Mouse (Mus musculus) lung, embryonic 16.5 days (tissue): Measurements from ENCODE around the gene Ank2. TPM values are rescaled to one million over a fixed set of nuclear protein-coding genes. Genes with fewer than 3 reads are reported as not detected.

ENCODE experiments used
- ATAC-seq: fragments of 200-750 bp; cut with Nextera tagmentation; 2 replicates; pipeline ENCODE4 v1.8.0; 2017; ENCODE audit warnings: low read depth, mild to moderate bottlenecking, moderate library complexity
- H3K27ac ChIP-seq: fragments of 300-500 bp; sonication (generic); 2 replicates; pipeline ENCODE4 v1.5.1; 2014; ENCODE audit warnings: mild to moderate bottlenecking, control low read depth, low read length
- H3K27me3 ChIP-seq: fragments of 300-500 bp; sonication (generic); 2 replicates; pipeline ENCODE4 v1.6.1; 2014; ENCODE audit warnings: low read depth, low read length, mixed read lengths; ENCODE audit not compliant: control insufficient read depth, insufficient read depth
- H3K36me3 ChIP-seq: fragments of 300-500 bp; sonication (generic); 2 replicates; pipeline ENCODE4 v1.6.1; 2014; ENCODE audit warnings: low read length; ENCODE audit not compliant: control insufficient read depth, insufficient read depth
- H3K4me1 ChIP-seq: fragments of 300-500 bp; sonication (generic); replicated peaks from 2 replicates; pipeline ENCODE4 v1.6.1; 2014; ENCODE audit warnings: low read length, mixed read lengths; ENCODE audit not compliant: control insufficient read depth, insufficient read depth
- H3K4me2 ChIP-seq: fragments of 300-500 bp; sonication (generic); 2 replicates; pipeline ENCODE4 v1.6.1; 2014; ENCODE audit warnings: low read depth, low read length, control low read depth
- H3K4me3 ChIP-seq: fragments of 300-500 bp; sonication (generic); 2 replicates; pipeline ENCODE4 v1.5.1; 2014; ENCODE audit warnings: mild to moderate bottlenecking, low read length, control low read depth
- H3K9ac ChIP-seq: fragments of 300-500 bp; sonication (generic); 2 replicates; pipeline ENCODE4 v1.6.1; 2014; ENCODE audit warnings: low read length, control low read depth
- H3K9me3 ChIP-seq: fragments of 300-500 bp; sonication (generic); 2 replicates; pipeline ENCODE4 v1.6.1; 2016; ENCODE audit warnings: low read length; ENCODE audit not compliant: control insufficient read depth
- WGBS: fragments of 180-500 bp; shearing (Covaris S2); extraction: QIAGEN DNeasy Blood & Tissue Kit; methylation state at CpG from one replicate; pipeline ENCODE4 v1.1.7; 2014; 5-methylcytosine and 5-hydroxymethylcytosine counted together
- polyA plus RNA-seq: library from polyadenylated mRNA; unstranded; fragments of >200 nt; fragmentation: Nextera tagmentation; extraction: Ambion mirVana; gene quantifications from 2 replicates; pipeline ENCODE4 v1.2.1, GENCODE M21; 2015

The Ank2 gene
- polyA plus RNA-seq, 1 experiment from 2014 or later: 10.3 TPM

GRCm38 (mm10) chr3:127113238-127113637, 385.9 kb downstream of the Ank2 start:
- no peak overlapping the region for H3K4me2 ChIP-seq
- no peaks in the 10 kb centered on the region for H3K4me1 ChIP-seq
- H3K9ac ChIP-seq: no peak overlapping the region
- no peak overlapping the region for H3K4me3 ChIP-seq
- H3K36me3 ChIP-seq: no peaks in the 10 kb centered on the region
- no peak overlapping the region for H3K27ac ChIP-seq
- no peaks in the 10 kb centered on the region for H3K27me3 ChIP-seq
- no peak for ATAC-seq
- no peaks in the 10 kb centered on the region for H3K9me3 ChIP-seq
- 73% methylated on average over 7 of the region's 7 CpGs for WGBS

GRCm38 (mm10) chr3:127109413-127109812, 389.7 kb downstream of the Ank2 start:
- WGBS: 49% methylated on average over 3 of the region's 3 CpGs
- ATAC-seq: peak; percentile 54; the same call in 1 of the 2 replicates
- Histone ChIP-seq H3K36me3 (no peaks in the 10 kb centered on the region), H3K27ac (no peak overlapping the region), H3K9ac (no peak overlapping the region), H3K4me1 (no peaks in the 10 kb centered on the region), H3K4me2 (no peak overlapping the region), H3K4me3 (no peak overlapping the region), H3K27me3 (no peaks in the 10 kb centered on the region), H3K9me3 (no peaks in the 10 kb centered on the region)

GRCm38 (mm10) chr3:127108481-127108880, 390.7 kb downstream of the Ank2 start:
- Histone ChIP-seq H3K4me3 (no peak overlapping the region), H3K4me2 (no peak overlapping the region), H3K27ac (no peak overlapping the region), H3K9me3 (no peaks in the 10 kb centered on the region), H3K4me1 (no peaks in the 10 kb centered on the region), H3K27me3 (no peaks in the 10 kb centered on the region), H3K9ac (no peak overlapping the region), H3K36me3 (no peaks in the 10 kb centered on the region)
- no peak for ATAC-seq
- 64% methylated on average over 2 of the region's 2 CpGs for WGBS

GRCm38 (mm10) chr3:127107281-127107680, 391.9 kb downstream of the Ank2 start:
- Histone ChIP-seq H3K27ac (no peak overlapping the region), H3K4me1 (no peaks in the 10 kb centered on the region), H3K27me3 (no peaks in the 10 kb centered on the region), H3K4me3 (no peak overlapping the region), H3K36me3 (no peaks in the 10 kb centered on the region), H3K9me3 (no peaks in the 10 kb centered on the region), H3K4me2 (no peak overlapping the region), H3K9ac (no peak overlapping the region)
- ATAC-seq: no peak
- 62% methylated on average over 5 of the region's 5 CpGs for WGBS

GRCm38 (mm10) chr3:127101326-127101725, 397.8 kb downstream of the Ank2 start:
- WGBS: 86% methylated on average over 1 of the region's 1 CpGs
- Histone ChIP-seq H3K36me3 (no peaks in the 10 kb centered on the region), H3K27me3 (no peaks in the 10 kb centered on the region), H3K4me1 (no peaks in the 10 kb centered on the region), H3K9me3 (no peaks in the 10 kb centered on the region), H3K4me2 (no peak overlapping the region), H3K9ac (no peak overlapping the region), H3K27ac (no peak overlapping the region), H3K4me3 (no peak overlapping the region)
- ATAC-seq: no peak

- no peaks in the 10 kb centered on the region for H3K36me3 ChIP-seq
- H3K9ac ChIP-seq: no peak overlapping the region
- H3K4me3 ChIP-seq: no peak overlapping the region
- ATAC-seq: no peak
- no peak overlapping the region for H3K27ac ChIP-seq
- no peaks in the 10 kb centered on the region for H3K9me3 ChIP-seq
- no peaks in the 10 kb centered on the region for H3K4me1 ChIP-seq
- WGBS: 85% methylated on average over 1 of the region's 1 CpGs
- no peak overlapping the region for H3K4me2 ChIP-seq
- H3K27me3 ChIP-seq: no peaks in the 10 kb centered on the region
Measured at GRCm38 (mm10) chr3:127097745-127098144, 401.4 kb downstream of the Ank2 start.

- H3K9me3 ChIP-seq: no peaks in the 10 kb centered on the region
- 84% methylated on average over 1 of the region's 1 CpGs for WGBS
- H3K4me3 ChIP-seq: no peak overlapping the region
- no peak overlapping the region for H3K4me2 ChIP-seq
- no peak for ATAC-seq
- no peak overlapping the region for H3K9ac ChIP-seq
- H3K36me3 ChIP-seq: no peaks in the 10 kb centered on the region
- no peak overlapping the region for H3K27ac ChIP-seq
- H3K27me3 ChIP-seq: no peaks in the 10 kb centered on the region
- H3K4me1 ChIP-seq: no peaks in the 10 kb centered on the region
Measured at GRCm38 (mm10) chr3:127097106-127097505, 402.0 kb downstream of the Ank2 start.

GRCm38 (mm10) chr3:127093631-127094030, 405.5 kb downstream of the Ank2 start:
- H3K4me3 ChIP-seq: no peak overlapping the region
- no peak overlapping the region for H3K4me2 ChIP-seq
- no peaks in the 10 kb centered on the region for H3K9me3 ChIP-seq
- no peak for ATAC-seq
- no peak overlapping the region for H3K27ac ChIP-seq
- no peaks in the 10 kb centered on the region for H3K27me3 ChIP-seq
- no peaks in the 10 kb centered on the region for H3K36me3 ChIP-seq
- 84% methylated on average over 4 of the region's 4 CpGs for WGBS
- no peaks in the 10 kb centered on the region for H3K4me1 ChIP-seq
- no peak overlapping the region for H3K9ac ChIP-seq

GRCm38 (mm10) chr3:127087574-127087973, 411.6 kb downstream of the Ank2 start:
- no peak overlapping the region for H3K27ac ChIP-seq
- no peak overlapping the region for H3K4me2 ChIP-seq
- no peak overlapping the region for H3K4me3 ChIP-seq
- no peak for ATAC-seq
- no peaks in the 10 kb centered on the region for H3K27me3 ChIP-seq
- H3K9ac ChIP-seq: no peak overlapping the region
- 79% methylated on average over 1 of the region's 1 CpGs for WGBS
- no peaks in the 10 kb centered on the region for H3K36me3 ChIP-seq
- H3K4me1 ChIP-seq: no peaks in the 10 kb centered on the region
- no peaks in the 10 kb centered on the region for H3K9me3 ChIP-seq

GRCm38 (mm10) chr3:127086834-127087506, 412.2 kb downstream of the Ank2 start:
- Histone ChIP-seq H3K27me3 (no peaks in the 10 kb centered on the region), H3K4me2 (no peak overlapping the region), H3K9me3 (no peaks in the 10 kb centered on the region), H3K4me3 (no peak overlapping the region), H3K9ac (no peak overlapping the region), H3K36me3 (no peaks in the 10 kb centered on the region), H3K4me1 (no peaks in the 10 kb centered on the region), H3K27ac (no peak overlapping the region)
- ATAC-seq: no peak
- 72% methylated on average over 3 of the region's 3 CpGs for WGBS
